ENCODE assay signal across 20 mouse cellular contexts in genomic region chr11:63142816-63143215, GRCm38 (mm10). TPM values are rescaled to one million over a fixed set of nuclear protein-coding genes. Genes with fewer than 3 reads are reported as not detected.
"Had no signal": no experiment of that assay in that cellular context is flagged by ENCODE, and none has a peak within 500 bp of the region (broad histone marks: within the 10 kb centered on the region; RNA-seq: fewer than 3 reads in every experiment).

No protein-coding gene starts in this region.

- DNase-seq: kidney, adult 18-20 months; kidney, adult 8-10 months; kidney, postnatal 10 days; kidney, postnatal 25 days; kidney, postnatal 4 days; liver; liver, embryonic 13.5 days had no signal

- ATAC-seq: forebrain, embryonic 16.5 days; hindbrain, embryonic 16.5 days; inflammation-experienced regulatory T-cells, adult 6 months; intestine, embryonic 15.5 days; intestine, postnatal 0 days had no signal

- H3K36me3 ChIP-seq: liver, embryonic 13.5 days had no signal

- H3K4me2 ChIP-seq: heart, embryonic 11.5 days; hindbrain, embryonic 12.5 days; hindbrain, embryonic 14.5 days; intestine, embryonic 15.5 days; limb, embryonic 12.5 days; liver, embryonic 13.5 days had no signal

- H3K9ac ChIP-seq: hindbrain, embryonic 12.5 days; hindbrain, embryonic 14.5 days; intestine, embryonic 15.5 days; limb, embryonic 12.5 days; liver, embryonic 13.5 days had no signal

- H3K27ac ChIP-seq: hindbrain, embryonic 12.5 days; hindbrain, embryonic 14.5 days; intestine, embryonic 15.5 days; layer of hippocampus, adult 2 months; left cerebral cortex, adult 2 months; limb, embryonic 10.5 days; limb, embryonic 12.5 days; liver, embryonic 13.5 days had no signal

- H3K4me3 ChIP-seq: hindbrain, embryonic 12.5 days; intestine, embryonic 15.5 days; layer of hippocampus, adult 2 months; left cerebral cortex, adult 2 months; limb, embryonic 10.5 days; limb, embryonic 12.5 days; liver, embryonic 13.5 days had no signal

- H3K27me3 ChIP-seq: hindbrain, embryonic 12.5 days; intestine, embryonic 15.5 days; limb, embryonic 12.5 days; liver, embryonic 13.5 days had no signal

- H3K4me1 ChIP-seq: hindbrain, embryonic 12.5 days; intestine, embryonic 15.5 days; limb, embryonic 10.5 days; limb, embryonic 12.5 days had no signal

- H3K9me3 ChIP-seq: hindbrain, embryonic 12.5 days; intestine, embryonic 15.5 days; limb, embryonic 10.5 days; limb, embryonic 12.5 days; liver, embryonic 13.5 days had no signal

RNA-seq across cellular contexts. Expression of gene Pmp22, which starts 14.0 kb away (rescaled TPM):
- total RNA-seq: hematopoietic stem cell, adult 5-6 weeks had no signal
- polyA plus RNA-seq: inflammation-experienced regulatory T-cells, adult 6 months had no signal
